8 mouse cellular contexts compared by ENCODE assay signal in the genomic region with DNA sequence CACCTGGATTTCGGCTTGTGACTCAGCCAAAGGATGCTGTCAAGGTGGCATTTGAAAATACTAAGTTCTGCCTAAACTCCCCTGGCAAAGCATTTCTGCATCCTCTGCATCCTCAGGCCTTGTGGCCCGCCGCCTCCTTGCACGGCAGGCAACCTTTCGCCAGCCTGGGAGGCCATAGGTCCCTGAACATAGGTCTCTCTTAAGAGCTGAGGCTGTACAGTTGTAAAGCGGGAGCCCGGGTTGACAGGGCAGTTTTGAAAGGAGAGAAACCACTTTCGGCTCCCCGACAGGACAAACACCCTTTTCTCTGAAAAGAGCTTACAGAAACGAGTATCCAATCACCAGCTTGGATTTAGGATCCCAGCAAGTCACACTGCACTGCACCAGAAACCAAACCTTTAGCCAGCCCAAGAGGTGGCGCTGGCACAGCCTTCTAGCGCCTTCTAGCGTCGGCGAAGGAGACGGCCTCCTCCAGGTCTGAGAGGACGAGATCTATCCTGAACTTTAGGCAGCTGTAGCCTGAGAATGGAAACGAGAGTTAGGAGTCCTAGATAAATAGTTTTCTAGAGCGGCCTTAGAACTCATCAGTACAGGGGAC. TPM values are rescaled to one million over a fixed set of nuclear protein-coding genes. Genes with fewer than 3 reads are reported as not detected.
DNase-seq lines count a peak whose midpoint lies in the region; ATAC-seq lines count a peak whose summit lies in the region.

No protein-coding gene starts in this region.

- H3K27ac ChIP-seq in intestine, embryonic 16.5 days (ENCODE audit: low read length): no peak overlapping the region

- no peaks in the 10 kb centered on the region for H3K27me3 ChIP-seq in intestine, embryonic 16.5 days (replicated peaks; ENCODE audit: control insufficient read depth, insufficient read depth, low read length)

- peak; percentile 92 for ATAC-seq in granulocyte monocyte progenitor cell, adult 5-6 weeks (replicated peaks; ENCODE audit: poor library complexity, severe bottlenecking)
- ATAC-seq in intestine, embryonic 16.5 days: peak; percentile 73; the same call in 1 of the 2 replicates

- H3K4me1 ChIP-seq in intestine, embryonic 16.5 days (ENCODE audit: control insufficient read depth, insufficient read depth, low read length): peaks cover 3% of the 10 kb centered on the region; the same call in 1 of the 2 replicates

- 17% methylated on average over 19 of the region's 19 CpGs for WGBS in intestine, embryonic 16.5 days

- no peaks in the 10 kb centered on the region for H3K36me3 ChIP-seq in intestine, embryonic 16.5 days (ENCODE audit: control insufficient read depth, insufficient read depth, low read length)

- 0 out of 2 replicates have a peak overlapping the region, but pooled peaks have one; percentile 8 for H3K4me3 ChIP-seq in intestine, embryonic 16.5 days (ENCODE audit: low read length)

- H3K9me3 ChIP-seq in intestine, embryonic 16.5 days (ENCODE audit: control insufficient read depth, low read length): no peaks in the 10 kb centered on the region

- intact Hi-C loops in left cerebral cortex, postnatal 25 days (cut with DNase I): loop anchor here (1.0 kb wide), 1 partner anchor 126 kb away; no protein-coding TSS in a partner anchor

- 0 out of 2 replicates have a peak overlapping the region, but pooled peaks have one; percentile 28 for H3K4me2 ChIP-seq in intestine, embryonic 16.5 days (ENCODE audit: low read depth, low read length)

- no peak overlapping the region for H3K9ac ChIP-seq in intestine, embryonic 16.5 days (ENCODE audit: low read depth, low read length)

- peak; percentile 54 for DNase-seq in 3134 (ENCODE audit: extremely low read depth, insufficient read length, low spot score)
- peak; percentile 79 for DNase-seq in adrenal gland, adult 2 months
- DNase-seq in embryo, embryonic 11 days: peak; percentile 91
- peak; percentile 66 to 81 for DNase-seq in left cerebral cortex, postnatal 25 days (ENCODE audit: low spot score in 2 of 2)
- peak; percentile 87 for DNase-seq in mesoderm, embryonic 11.5 days (ENCODE audit: low read depth, low spot score)
- DNase-seq in skeletal muscle tissue, adult 2 months (ENCODE audit: low read depth, low spot score): peak; percentile 76

RNA-seq across cellular contexts. Expression of gene Srsf5, which starts 50.2 kb away (rescaled TPM):
- 100 to 1,000 TPM; 249 to 348 TPM for total RNA-seq in adrenal gland, adult 2 months (2021)
- polyA plus RNA-seq in adrenal gland, adult 2 months (2012; rRNA removed): 126 and 136 TPM in 2 replicates
- total RNA-seq in granulocyte monocyte progenitor cell, adult 5-6 weeks (2014; fragmentation: Nextera tagmentation): 313 and 360 TPM in 2 replicates
- 731 and 831 TPM in 2 replicates for total RNA-seq in granulocyte monocyte progenitor cell, adult 5-6 weeks (2017)
- 466 and 492 TPM in 2 replicates for polyA plus RNA-seq in intestine, embryonic 16.5 days (2015; fragmentation: Nextera tagmentation; extraction: Ambion mirVana)
- 100 to 1,000 TPM; 275 to 306 TPM for total RNA-seq in left cerebral cortex, postnatal 25 days (2021)
